Mouse (Mus musculus): ENCODE data around the gene Lars2.
A peak's percentile ranks its signal among the peaks of the same experiment; 100 is the strongest.
"Not testable (repeated sequence)": the region's sequence is repeated elsewhere in the genome, so short reads cannot be mapped to it uniquely, and the experiment has no call there.

Gene Lars2

DNA sequence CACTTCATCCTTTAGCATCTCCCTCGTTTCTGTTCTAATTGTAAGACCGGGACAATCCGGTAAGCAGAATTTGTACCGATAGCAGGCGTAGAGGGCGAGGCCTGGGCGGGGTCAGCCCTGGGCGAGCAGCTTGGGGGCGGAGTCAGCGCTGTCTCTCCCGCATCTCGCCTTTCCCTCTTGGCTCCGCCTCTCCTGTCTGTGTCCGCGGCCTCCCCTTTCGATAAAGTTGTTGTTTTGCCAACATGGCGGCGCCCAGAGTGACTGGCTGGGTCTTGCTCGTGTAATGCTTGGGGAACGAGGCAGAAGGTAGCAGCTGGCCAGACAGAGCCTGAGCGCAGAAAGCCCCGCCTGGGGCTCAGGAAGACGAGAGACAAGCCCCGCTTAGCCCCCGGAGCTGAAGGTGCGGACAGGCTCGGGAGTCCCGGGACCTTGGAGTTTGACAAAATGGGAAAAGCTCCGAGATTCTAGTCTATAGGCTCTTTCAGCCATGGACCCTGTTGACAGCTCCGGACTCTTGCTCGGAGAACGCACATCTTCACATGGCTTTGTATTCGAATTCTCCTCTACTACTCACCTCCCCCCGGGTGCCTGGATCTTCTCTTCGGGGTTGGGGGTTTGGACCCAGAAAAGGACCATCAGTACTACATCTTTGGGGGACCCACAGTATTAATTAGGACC lies at the start of gene Lars2:
TSS of gene Lars2 (plus strand) at position 220 of the 678 bp plus-strand sequence.
- peak; percentile 97 for DNase-seq (ENCODE audit: low spot score)

DNA sequence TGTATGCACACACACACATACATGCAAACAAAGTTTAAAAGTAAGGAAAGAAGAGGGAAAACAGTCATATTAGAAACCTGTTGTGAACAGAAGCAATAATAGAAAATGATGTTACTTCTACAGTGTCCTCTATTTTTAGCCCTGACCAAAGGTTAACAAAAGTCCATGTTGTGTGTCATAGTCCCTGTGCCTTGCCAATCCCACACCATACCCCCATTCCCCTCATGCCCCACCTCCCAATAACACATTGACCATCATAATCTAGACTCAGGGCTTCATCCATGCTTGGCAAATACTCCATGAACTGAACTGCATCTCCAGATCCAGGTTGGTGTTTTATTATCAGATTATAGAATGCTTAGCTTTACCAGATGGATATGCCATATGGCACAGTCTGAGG lies 40.6 kb upstream of the Lars2 start:
- DNase-seq (ENCODE audit: low spot score) = no peak

DNA sequence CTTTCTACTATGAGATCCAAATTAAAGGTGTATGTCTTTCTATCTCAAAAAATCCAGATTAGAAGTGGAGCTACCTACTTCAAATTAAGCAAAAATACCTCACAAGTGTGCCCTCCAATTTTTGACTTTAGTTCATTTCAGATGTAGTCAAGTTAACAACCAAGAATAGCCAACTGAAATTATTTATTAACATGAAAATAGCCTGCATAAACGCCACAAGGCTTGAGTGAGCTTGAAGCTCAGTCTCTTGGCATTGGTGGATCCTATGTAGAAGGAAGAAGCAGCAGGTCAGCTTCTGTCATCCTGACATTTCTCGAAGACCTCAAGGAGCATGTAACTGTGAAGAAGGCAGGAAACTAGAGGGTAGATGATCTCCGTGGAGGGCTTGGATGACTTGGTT lies 38.4 kb upstream of the Lars2 start:
- DNase-seq (ENCODE audit: low spot score) = no peak

DNA sequence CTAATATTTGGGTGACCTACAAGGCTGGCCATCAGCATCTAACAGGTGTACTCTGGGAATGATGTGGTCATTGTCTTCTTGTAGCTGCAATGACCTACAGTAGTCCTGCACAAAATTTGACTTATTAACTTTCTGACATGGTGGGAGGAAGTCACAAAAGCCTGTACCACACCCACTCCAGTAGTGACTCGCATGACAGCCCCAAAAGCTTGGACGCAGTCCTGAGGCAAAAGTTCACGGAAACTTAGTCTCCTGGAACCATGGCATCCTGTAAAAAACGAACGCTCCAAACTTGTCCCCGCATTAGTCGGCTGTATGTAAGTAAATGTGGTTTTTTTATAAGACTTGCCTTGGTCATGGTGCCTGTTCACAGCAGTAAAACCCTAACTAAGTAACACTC lies 36.9 kb upstream of the Lars2 start:
- DNase-seq (ENCODE audit: low spot score) = no peak

DNA sequence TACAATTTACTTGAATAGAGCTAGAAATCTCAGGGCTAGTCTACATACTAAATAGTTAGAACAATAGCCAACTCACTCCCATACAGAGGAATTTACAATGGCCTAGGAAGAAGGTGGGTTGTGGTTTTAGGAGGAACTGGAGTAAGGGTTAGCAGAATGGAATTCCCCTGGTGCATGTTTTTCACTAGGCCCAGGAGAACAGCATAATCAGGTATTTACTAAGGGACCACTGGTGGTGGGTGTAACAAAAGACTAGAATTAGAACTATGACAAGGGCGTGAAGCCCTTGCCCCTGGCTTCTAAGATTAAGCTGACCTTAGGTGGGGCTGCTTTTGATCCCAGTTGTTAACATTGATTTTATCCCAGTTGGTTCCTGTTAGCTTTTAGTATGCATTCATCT lies 36.5 kb upstream of the Lars2 start:
- not testable (repeated sequence) for DNase-seq (ENCODE audit: low spot score)

DNA sequence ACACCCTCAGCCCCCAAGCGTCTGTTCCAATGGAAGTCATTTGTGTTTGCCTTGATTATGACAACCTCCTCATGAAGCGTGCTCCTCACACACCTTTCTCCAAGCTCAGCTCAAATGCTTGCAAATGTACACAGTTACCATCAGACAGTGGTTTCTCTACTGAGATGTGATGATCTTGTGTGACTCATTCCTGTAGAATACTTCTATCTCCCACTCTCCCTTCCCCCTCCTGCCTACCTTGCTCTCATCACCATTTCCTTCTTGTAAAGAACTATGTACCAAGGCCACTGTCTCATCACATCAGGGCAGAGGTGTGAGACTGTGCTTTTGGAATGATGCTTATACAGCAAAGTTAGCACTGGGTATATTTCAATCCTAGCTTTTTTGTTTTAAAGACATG lies 33.2 kb upstream of the Lars2 start:
- DNase-seq (ENCODE audit: low spot score) = no peak

DNA sequence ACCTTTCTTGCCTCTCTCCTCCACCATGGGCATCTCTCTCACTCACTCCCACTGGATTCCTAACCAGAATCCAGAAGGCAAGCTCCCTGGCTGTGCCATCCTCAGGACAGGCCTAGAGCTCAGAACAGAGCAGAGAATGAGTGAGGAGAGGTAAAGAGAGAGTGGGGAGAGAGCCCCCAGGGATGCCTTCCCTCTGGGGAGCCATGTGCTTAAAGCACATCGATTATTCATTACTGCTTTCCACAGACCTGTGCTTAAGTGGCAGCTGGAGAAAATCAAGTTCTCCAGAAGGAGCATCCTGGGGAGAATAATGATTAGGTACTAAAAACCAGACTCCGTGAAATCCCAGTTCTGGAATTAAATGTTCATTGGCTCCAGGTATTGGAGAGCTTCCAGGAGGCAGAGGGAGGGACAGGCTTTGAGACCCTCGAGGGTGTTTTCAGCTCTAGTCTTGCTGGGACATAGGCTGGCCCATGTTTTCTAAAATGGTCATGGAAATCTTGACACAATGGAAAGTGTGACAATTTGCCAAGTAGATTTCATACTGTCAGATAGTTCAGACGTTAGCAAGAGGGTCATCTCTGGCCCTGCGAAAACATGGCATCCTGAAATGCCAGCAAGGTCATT lies 31.6 kb upstream of the Lars2 start:
- DNase-seq (ENCODE audit: low spot score) = no peak

DNA sequence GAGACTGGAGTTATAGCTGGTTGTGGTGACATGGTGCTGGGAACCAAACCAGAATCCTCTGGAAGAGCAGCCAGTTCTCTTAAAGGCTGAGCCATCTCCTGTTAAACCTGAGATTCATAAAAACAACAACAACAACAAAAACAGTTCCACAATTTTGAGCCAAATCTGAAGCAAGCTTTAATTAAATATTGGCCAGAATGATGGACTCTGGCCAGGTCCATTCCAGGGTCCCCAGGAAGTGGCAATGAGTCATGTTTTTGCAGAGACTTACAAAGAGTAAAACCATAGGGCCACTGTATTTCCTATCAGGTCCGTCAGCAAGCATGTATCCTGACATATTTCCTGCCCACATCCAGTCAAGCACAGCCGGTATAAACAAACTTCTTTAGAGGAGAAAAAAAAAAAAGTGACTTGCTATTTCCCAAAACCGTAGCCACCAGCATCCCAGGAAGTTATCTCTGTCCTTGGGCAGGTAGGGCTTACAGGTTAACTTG lies 27.0 kb upstream of the Lars2 start:
- DNase-seq (ENCODE audit: low spot score) = no peak

DNA sequence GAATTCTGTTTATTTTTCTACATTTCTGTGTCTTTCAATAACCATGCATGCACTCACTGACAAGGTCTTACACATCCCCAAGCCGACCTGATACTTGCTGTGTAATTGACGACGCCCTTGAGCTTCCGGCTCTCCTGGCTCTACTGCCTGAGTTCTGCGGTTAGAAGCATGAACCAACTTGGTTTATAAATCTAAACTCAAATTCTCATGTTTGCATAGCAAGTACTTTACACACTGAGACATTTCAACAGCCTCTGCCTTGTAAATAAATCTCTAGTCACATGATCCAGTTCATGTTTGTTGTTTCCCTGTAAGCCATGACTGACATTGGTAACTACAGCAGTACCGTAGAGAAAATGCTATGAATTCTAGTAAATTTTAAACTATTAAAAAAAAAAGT lies 25.5 kb upstream of the Lars2 start:
- no peak for DNase-seq (ENCODE audit: low spot score)

DNA sequence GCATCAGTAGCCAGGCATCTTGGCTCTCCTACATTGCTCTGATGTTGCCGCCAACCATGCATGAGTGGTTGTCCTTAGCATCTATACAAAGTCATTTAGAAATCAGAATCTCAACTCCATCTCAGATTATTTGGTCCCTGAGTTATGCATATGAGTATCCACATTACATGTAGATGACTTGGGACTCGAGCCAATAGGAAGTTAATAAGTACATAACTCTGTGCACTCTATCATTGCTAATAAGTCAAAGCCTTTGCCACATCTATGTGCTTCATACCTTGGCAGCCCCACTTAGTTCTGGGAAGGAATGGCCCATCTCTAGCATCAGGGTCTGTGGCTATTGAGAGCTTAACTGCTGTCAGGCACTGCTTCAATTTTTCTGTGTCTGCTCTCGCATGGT lies 23.7 kb upstream of the Lars2 start:
- DNase-seq (ENCODE audit: low spot score) = no peak

DNA sequence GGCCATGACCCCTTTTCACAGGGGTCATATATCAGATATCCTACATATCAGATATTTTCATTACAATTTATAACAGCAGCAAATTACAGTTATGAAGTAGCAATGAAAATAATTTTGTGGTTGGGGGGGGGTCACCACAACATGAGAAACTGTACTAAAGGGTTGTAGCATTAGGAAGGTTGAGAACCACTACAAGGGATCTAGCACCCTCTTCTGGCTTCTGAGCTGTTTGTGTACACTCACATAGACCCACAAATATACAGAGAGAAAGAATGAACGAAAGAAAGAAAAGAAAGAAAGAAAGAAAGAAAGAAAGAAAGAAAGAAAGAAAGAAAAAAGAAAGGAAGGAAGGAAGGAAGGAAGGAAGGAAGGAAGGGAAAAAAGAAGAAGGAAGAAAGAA lies 17.4 kb upstream of the Lars2 start:
- DNase-seq (ENCODE audit: low spot score) = not testable (repeated sequence)

DNA sequence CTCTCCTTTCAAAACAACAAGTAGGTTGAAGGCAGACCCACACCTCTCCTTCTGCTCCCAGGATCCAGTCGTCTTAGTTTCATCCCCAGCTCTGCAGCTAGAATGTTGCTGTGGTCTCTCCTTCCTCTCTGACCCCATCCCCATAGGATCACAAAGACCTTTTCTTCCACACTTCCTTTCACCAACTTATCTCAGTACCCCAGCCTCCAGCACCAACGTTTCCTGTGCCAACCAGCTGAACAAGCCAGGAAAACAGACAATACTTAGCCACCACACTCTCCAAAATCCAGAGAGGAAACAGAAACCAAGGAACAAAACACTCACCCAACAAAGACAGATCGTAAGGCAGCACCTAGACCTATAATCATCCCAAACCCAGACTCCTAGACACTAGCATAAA lies 6.7 kb upstream of the Lars2 start:
- no peak for DNase-seq (ENCODE audit: low spot score)

DNA sequence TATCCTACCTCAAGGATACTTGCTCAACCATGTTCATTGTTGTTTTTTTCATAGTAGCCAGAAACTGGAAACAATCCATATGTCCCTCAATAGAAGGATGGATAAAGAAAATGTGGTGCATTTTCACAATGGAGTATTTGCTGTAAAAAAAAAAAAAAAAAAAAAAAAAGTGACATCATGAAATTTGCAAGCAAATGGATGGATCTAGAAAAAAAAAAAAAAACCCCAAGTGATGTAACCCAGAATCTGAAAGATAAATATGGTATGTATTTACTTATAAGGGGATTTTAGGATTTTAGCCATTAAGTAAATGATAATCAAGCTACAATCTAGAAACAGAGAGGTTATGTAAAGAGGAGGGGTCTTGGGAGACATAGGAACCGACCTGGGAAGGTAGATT lies 1.4 kb upstream of the Lars2 start:
- DNase-seq (ENCODE audit: low spot score) = no peak

DNA sequence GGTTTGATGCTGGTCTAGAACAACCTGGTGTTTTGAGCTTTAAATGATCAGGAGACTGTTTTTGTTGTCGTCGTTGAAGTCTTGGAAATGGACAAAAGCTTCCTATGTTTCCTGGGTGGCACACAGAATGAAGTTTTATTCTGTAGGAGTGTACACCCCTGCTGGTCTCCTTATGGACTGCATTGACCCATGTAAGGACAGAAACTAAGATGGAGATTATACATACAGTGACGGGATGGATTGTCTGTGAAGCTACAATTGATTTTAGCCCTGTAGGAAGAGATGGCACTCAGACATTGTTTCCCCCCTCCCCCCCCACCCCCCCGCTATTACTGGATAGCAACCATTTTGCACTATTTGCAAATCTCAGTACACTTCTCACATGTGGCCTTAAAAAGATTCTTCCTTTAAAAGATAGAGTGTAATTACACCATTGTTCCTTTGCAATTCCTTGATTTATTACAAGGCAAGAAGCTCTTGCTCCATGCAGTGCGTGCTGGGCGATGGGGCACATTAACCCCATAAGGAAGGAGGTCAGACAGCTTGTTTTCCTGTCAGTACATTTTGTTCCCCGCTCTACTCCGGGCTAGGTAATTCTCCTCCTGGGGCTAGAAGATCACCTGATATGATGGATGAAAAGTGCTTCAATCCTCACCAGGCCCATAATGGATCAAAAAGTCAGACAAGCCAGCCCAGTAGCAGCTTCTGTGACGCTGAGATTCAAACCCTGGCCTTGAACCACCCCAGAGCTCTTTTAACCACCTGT lies 602 bp upstream of the Lars2 start:
- peak; percentile 26 for DNase-seq (ENCODE audit: low spot score)

DNA sequence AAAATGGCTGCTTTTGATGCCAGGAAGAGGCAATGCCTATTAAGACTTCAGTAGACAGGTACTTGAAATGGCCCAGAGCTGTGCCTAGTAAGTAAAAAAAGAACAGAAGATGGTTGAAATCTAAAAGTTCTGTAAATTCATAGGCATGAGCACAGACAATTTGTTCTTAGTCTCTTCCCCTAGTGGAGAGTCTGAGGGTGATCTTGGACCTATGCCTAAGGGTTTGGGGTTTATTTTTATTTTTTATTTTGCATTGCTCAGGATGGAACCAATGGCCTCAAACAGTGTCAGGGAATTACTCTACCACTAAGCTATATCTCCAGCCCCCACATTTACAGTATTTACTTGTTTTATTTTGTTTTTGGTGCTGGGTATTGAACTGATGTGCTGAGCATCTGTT lies 909 bp downstream of the Lars2 start:
- no peak for DNase-seq (ENCODE audit: low spot score)

DNA sequence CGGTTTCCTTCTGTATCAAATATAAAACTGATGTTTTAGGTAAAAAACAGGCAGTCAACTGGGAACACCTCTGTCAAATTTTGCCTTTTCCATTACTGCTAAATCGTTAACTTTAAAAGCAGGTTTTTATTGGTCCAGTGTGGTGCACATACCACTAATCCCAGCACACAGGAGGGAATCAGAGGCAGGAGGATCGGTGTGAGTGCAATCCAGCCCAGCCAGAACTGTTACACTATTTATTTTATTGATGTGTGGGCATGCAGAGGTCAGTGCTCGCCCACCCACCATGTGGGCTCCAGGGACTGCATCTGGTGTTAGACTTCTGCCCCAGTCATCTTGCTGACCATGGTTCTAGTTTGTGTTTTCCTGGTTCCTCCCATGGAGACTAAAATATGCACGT lies 15.7 kb downstream of the Lars2 start:
- no peak for DNase-seq (ENCODE audit: low spot score)

DNA sequence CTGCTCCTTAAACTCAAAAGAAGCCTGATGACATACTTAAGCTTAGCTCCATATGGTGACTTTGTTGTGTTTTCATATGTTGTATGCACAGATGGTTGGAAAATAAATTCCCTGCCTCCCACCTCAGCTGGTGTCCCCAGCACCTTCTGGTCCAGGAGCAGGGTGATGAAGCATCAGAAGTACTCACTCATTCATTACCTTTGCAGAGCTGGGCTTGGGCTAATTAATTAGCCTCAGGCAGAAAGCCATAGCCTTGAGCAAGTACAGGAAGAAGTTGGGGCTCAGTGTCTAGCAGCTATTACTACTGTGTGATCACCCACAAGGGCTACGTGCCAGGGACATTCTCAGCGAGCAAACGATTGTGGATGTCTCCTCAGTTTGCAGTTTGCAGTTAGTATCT lies 18.0 kb downstream of the Lars2 start:
- no peak for DNase-seq (ENCODE audit: low spot score)

DNA sequence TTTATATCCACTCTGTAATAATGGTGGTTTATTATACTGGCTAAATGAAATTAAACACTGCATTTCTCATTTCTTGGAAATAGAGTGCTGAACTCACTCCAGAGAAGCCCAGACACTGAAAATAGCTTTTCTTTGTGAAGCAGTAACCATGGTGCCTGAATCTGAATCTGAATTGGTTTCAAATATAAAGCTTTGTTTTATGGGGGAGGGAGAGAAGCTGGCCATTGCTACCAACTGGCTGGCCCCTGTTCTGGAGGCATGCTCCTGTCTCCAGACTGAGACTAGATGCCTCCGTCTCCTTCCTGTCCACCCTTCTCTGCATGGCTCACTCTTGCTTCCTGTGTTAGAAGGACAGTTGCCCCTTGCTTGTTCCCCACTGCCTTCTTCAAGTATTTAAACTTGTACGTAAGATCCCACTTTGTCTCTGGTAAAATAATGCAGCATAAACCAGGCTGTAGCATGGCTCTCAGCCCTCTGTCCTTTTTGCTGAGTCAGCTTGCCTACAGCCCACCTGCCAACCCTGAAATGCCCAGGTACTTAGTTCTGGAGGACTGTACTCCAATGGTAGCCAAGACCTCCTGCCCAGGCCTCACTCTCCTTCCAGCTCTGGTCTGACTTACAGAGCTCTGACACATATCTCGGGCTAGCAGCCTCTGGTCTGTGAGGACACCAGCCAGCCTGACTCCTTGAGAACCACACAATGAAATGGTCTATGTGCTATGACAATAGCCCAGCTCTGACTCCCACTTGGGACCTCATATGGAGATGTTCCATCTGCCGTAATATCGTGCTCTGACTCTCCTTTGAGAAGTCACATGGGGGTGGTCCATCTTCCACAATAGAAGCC lies 18.8 kb downstream of the Lars2 start:
- no peak for DNase-seq (ENCODE audit: low spot score)

DNA sequence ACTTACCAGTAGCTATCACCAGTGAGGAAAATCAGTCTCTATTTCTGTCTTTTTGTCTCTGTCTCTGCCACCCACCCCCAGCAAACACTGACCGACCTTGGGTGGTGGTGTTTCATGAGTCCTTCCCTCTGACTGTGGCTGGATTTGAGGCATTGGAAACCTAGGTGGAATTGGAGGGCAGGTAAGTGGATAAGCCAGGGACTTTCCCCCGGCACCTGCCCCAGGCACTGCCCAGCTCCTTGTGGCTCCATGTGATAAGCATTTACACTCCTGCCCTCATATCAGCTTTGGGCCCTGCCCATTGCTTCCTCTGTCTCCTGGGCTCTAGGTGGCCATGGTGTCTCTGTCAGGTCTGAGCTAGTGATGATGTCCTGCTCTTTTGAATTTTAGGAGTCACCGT lies 19.6 kb downstream of the Lars2 start:
- no peak for DNase-seq (ENCODE audit: low spot score)

DNA sequence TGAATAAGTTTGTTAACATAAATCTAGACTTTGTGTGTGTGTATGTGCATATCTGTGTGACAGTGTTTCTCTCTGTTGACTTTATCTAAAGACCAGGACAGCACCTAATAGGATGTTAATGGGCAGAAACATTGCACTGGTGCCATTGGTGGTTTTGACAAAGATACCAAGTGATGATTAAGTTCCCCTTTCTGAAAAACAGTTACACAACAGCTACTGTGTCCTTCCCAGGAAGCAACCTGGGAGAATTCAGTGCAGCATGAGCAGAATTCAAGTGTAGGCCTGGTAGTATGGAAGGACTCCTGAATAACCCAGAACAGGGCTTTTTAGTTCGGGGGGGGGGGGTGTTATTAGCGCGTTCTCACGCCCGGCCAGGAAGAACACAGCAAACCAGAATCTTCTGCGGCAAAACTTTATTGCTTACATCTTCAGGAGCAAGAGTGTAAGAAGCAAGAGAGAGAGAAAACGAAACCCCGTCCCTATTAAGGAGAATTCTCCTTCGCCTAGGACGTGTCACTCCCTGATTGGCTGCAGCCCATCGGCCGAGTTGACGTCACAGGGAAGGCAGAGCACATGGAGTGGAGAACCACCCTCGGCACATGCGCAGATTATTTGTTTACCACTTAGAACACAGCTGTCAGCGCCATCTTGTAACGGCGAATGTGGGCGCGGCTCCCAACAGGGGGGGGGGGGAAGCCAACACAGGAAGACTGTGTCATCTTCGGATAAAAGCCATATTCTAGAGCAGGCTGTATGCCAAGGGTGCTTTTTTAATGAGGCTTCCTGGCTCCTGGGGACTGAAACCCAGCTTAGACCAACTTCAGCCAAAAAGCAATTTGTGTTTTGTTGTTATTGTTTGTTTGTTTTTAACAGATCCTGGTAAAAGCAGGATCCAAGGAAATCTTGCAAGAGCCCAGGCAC lies 21.6 kb downstream of the Lars2 start:
- DNase-seq (ENCODE audit: low spot score) = not testable (repeated sequence)
